Mouse (Mus musculus) CH12.LX (cell line): Measurements from ENCODE around the gene 1810043G02Rik. TPM values are rescaled to one million over a fixed set of nuclear protein-coding genes. Genes with fewer than 3 reads are reported as not detected.

Source experiments
- DNase-seq: peaks from one replicate; pipeline ENCODE4 v3.0.0-alpha.2; 2013; ENCODE audit errors: extremely low read depth
- H3K27ac ChIP-seq: 2 replicates; pipeline ENCODE4 v1.5.1; 2012; ENCODE audit warnings: low read depth, mild to moderate bottlenecking, control low read depth, moderate library complexity; ENCODE audit not compliant: insufficient read depth
- H3K27me3 ChIP-seq: replicated peaks from 2 replicates; pipeline ENCODE3; 2012; ENCODE audit warnings: inconsistent platforms
- H3K36me3 ChIP-seq, 2 experiments: replicated peaks in 1 of 2; 2 replicates each; pipeline versions ENCODE3 to v1.6.1; 2012; ENCODE audit warnings: inconsistent platforms in 1 of 2, low read length in 1 of 2, mild to moderate bottlenecking in 1 of 2, mixed read lengths in 1 of 2, moderate library complexity in 1 of 2; ENCODE audit not compliant: control insufficient read depth in 1 of 2, insufficient read depth in 1 of 2
- H3K4me1 ChIP-seq, 2 experiments: 2 replicates each; pipeline ENCODE4 v1.6.1; 2012; ENCODE audit warnings: inconsistent platforms in 1 of 2, moderate library complexity in 1 of 2; ENCODE audit not compliant: insufficient read depth in 2 of 2, control insufficient read depth in 1 of 2
- H3K4me2 ChIP-seq: 2 replicates; pipeline ENCODE4 v1.6.1; 2012; ENCODE audit warnings: low read depth, mild to moderate bottlenecking, control low read depth; ENCODE audit not compliant: poor library complexity, insufficient read depth, severe bottlenecking
- H3K4me3 ChIP-seq, 3 experiments: fragments of 150-350 bp in 1 of 3; sonication (generic) in 1 of 3; replicated peaks in 1 of 3; 2 replicates each; pipeline versions ENCODE3 to v1.5.1; 2011 to 2012; ENCODE audit warnings: low read depth in 2 of 3, low read length in 2 of 3, mild to moderate bottlenecking in 2 of 3, moderate library complexity in 2 of 3, control low read depth in 1 of 3, improper control_type of control experiment in 1 of 3, inconsistent platforms in 1 of 3, mixed read lengths in 1 of 3; ENCODE audit not compliant: poor library complexity in 1 of 3
- H3K79me2 ChIP-seq: replicated peaks from 2 replicates; pipeline ENCODE4 v1.6.1; 2012; ENCODE audit warnings: mild to moderate bottlenecking, moderate library complexity; ENCODE audit not compliant: control insufficient read depth, poor library complexity, insufficient read depth, severe bottlenecking; ENCODE audit errors: extremely low read depth
- H3K9ac ChIP-seq: 2 replicates; pipeline ENCODE4 v1.6.1; 2012; ENCODE audit warnings: low read depth, mild to moderate bottlenecking, control low read depth, moderate library complexity; ENCODE audit not compliant: insufficient read depth
- H3K9me3 ChIP-seq: replicated peaks from 2 replicates; pipeline ENCODE3; 2012; ENCODE audit warnings: low read length, inconsistent platforms, mixed read lengths
- CTCF ChIP-seq, 2 experiments: IDR thresholded peaks in 1 of 2; conservative IDR thresholded peaks in 1 of 2; 2 replicates each; pipeline ENCODE4 v1.5.1; 2011 to 2012; ENCODE audit warnings: low read depth in 2 of 2, low read length in 2 of 2, improper control_type of control experiment in 1 of 2, inconsistent platforms in 1 of 2, mild to moderate bottlenecking in 1 of 2, moderate library complexity in 1 of 2
- E2F4 ChIP-seq: IDR thresholded peaks from 2 replicates; pipeline ENCODE4 v1.6.1; 2011; ENCODE audit warnings: low read depth, low read length, improper control_type of control experiment; ENCODE audit not compliant: insufficient replicate concordance
- ETS1 ChIP-seq: conservative IDR thresholded peaks from 2 replicates; pipeline ENCODE4 v1.6.1; 2012; ENCODE audit warnings: low read depth, mild to moderate bottlenecking, inconsistent platforms, low read length, improper control_type of control experiment, moderate library complexity
- IRF4 ChIP-seq: IDR thresholded peaks from 2 replicates; pipeline ENCODE4 v1.6.1; 2014; ENCODE audit warnings: low read depth, mild to moderate bottlenecking, inconsistent platforms, low read length, improper control_type of control experiment
- JUND ChIP-seq: conservative IDR thresholded peaks from 2 replicates; pipeline ENCODE4 v1.6.1; 2011; ENCODE audit warnings: low read depth, low read length, improper control_type of control experiment
- MAFK ChIP-seq: IDR thresholded peaks from 2 replicates; pipeline ENCODE4 v1.6.1; 2011; ENCODE audit warnings: low read length, improper control_type of control experiment; ENCODE audit not compliant: insufficient replicate concordance
- MEF2A ChIP-seq: IDR thresholded peaks from 2 replicates; pipeline ENCODE4 v1.6.1; 2014; ENCODE audit warnings: low read depth, mild to moderate bottlenecking, inconsistent platforms, low read length, improper control_type of control experiment, borderline replicate concordance
- NRF1 ChIP-seq: IDR thresholded peaks from 2 replicates; pipeline ENCODE4 v1.6.1; 2014; ENCODE audit warnings: low read depth, mild to moderate bottlenecking, inconsistent platforms, low read length, improper control_type of control experiment, moderate library complexity
- POLR2A ChIP-seq: IDR thresholded peaks from 2 replicates; pipeline ENCODE4 v1.6.1; 2011; ENCODE audit warnings: low read depth, mild to moderate bottlenecking, improper control_type of control experiment, low read length
- POLR2AphosphoS2 ChIP-seq: IDR thresholded peaks from 2 replicates; pipeline ENCODE4 v1.6.1; 2011; ENCODE audit warnings: low read depth, low read length, improper control_type of control experiment
- RCOR1 ChIP-seq: conservative IDR thresholded peaks from 2 replicates; pipeline ENCODE4 v1.6.1; 2012; ENCODE audit warnings: low read depth, mild to moderate bottlenecking, inconsistent platforms, low read length, improper control_type of control experiment
- TBP ChIP-seq: conservative IDR thresholded peaks from 2 replicates; pipeline ENCODE4 v1.6.1; 2011; ENCODE audit warnings: low read depth, low read length, improper control_type of control experiment
- UBTF ChIP-seq: IDR thresholded peaks from 2 replicates; pipeline ENCODE4 v1.6.1; 2012; ENCODE audit warnings: low read depth, mild to moderate bottlenecking, inconsistent platforms, low read length, improper control_type of control experiment, moderate library complexity
- USF2 ChIP-seq: conservative IDR thresholded peaks from 2 replicates; pipeline ENCODE4 v1.6.1; 2011; ENCODE audit warnings: low read depth, low read length, improper control_type of control experiment
- ZC3H11A ChIP-seq: IDR thresholded peaks from 2 replicates; pipeline ENCODE4 v1.6.1; 2012; ENCODE audit warnings: low read depth, mild to moderate bottlenecking, inconsistent platforms, low read length, improper control_type of control experiment
- ZNF384 ChIP-seq: IDR thresholded peaks from 2 replicates; pipeline ENCODE4 v1.6.1; 2012; ENCODE audit warnings: low read depth, low read length, improper control_type of control experiment, inconsistent platforms
- dilution Hi-C: fragments of 300-500 bp; cut with MboI; formaldehyde crosslinking; loops from 2 replicates; pipeline ENCODE4 v1.14.3; 2020; ENCODE audit warnings: low sequenced_read_pairs; ENCODE audit not compliant: extremely low pct_unique_long_range_greater_than_20kb, extremely low pct_ligation_motif_present
- in situ Hi-C: fragments of 300-500 bp; cut with MboI; formaldehyde crosslinking; loops from 3 replicates; pipeline ENCODE4 v1.14.3; 2019; ENCODE audit warnings: low sequenced_read_pairs, low pct_ligation_motif_present, low pct_unique_long_range_greater_than_20kb, mixed read lengths
- polyA plus RNA-seq: library from polyadenylated mRNA; unstranded; fragments of >175 nt; gene quantifications from 2 replicates; pipeline ENCODE4 v1.2.1, GENCODE M21; 2012; ENCODE audit warnings: low read depth; ENCODE audit not compliant: insufficient read length
- total RNA-seq, 2 experiments: library from RNA; depleted of rRNA; stranded (reverse); fragments of 300-350 nt in 1 of 2; fragments of >200 nt in 1 of 2; gene quantifications; 2 replicates each; pipeline ENCODE4 v1.2.3; 2012 to 2014

1810043G02Rik gene
- total and polyA plus RNA-seq, 3 experiments = 3.3 to 6.2 (median 4.1) TPM

GRCm38 (mm10) chr10:77969274-77969972 is 8.9 kb upstream of the 1810043G02Rik start:
- Histone ChIP-seq H3K27ac (no peak overlapping the region), H3K9ac (no peak overlapping the region), H3K36me3 (no peaks in the 10 kb centered on the region), H3K4me1 (peaks cover 9 to 12% of the 10 kb centered on the region in 2 experiments), H3K9me3 (peaks cover 7% of the 10 kb centered on the region), H3K27me3 (peaks cover 64% of the 10 kb centered on the region), H3K4me3 (no peak overlapping the region), H3K4me2 (no peak overlapping the region), H3K79me2 (no peaks in the 10 kb centered on the region)
- dilution Hi-C loops (no loop called here), in situ Hi-C loops (no loop called here)
- no peak for DNase-seq
- TF ChIP-seq NRF1 (peak; percentile 59), RCOR1 (no peak), POLR2A (no peak)

- no peak for TF ChIP-seq UBTF
- no peak for TF ChIP-seq ETS1
- TF ChIP-seq ZNF384 = no peak
- no peak for TF ChIP-seq MEF2A
- no peak for TF ChIP-seq USF2
- TF ChIP-seq IRF4 = no peak
- TF ChIP-seq ZC3H11A = no peak
- no peak for TF ChIP-seq CTCF (conservative IDR thresholded peaks at IDR 0.05 in 1 of 2, IDR thresholded peaks at IDR 0.05 in 1 of 2; ENCODE audit: low read depth in 2 of 2, low read length in 2 of 2)
- no peak for TF ChIP-seq POLR2AphosphoS2
- TF ChIP-seq E2F4 = no peak
- no peak for TF ChIP-seq JUND
- TF ChIP-seq TBP = no peak
- no peak for TF ChIP-seq MAFK
- in situ Hi-C loops (no loop called here), dilution Hi-C loops (no loop called here)
- Histone ChIP-seq H3K4me2 (no peak overlapping the region), H3K4me1 (peaks cover 9 to 12% of the 10 kb centered on the region in 2 experiments), H3K9me3 (peaks cover 7% of the 10 kb centered on the region), H3K4me3 (no peak overlapping the region), H3K36me3 (no peaks in the 10 kb centered on the region), H3K27ac (no peak overlapping the region), H3K9ac (no peak overlapping the region), H3K27me3 (peaks cover 66% of the 10 kb centered on the region), H3K79me2 (no peaks in the 10 kb centered on the region)
- DNase-seq = no peak
Measured at GRCm38 (mm10) chr10:77969973-77970325, 8.4 kb upstream of the 1810043G02Rik start.
